Mouse (Mus musculus): Measurements from ENCODE around the gene Adi1. TPM values are rescaled to one million over a fixed set of nuclear protein-coding genes. Genes with fewer than 3 reads are reported as not detected.

Adi1 gene
- 75.2 and 77.8 TPM in 2 replicates for polyA plus RNA-seq (2015; fragmentation: Nextera tagmentation; extraction: Ambion mirVana)

DNA sequence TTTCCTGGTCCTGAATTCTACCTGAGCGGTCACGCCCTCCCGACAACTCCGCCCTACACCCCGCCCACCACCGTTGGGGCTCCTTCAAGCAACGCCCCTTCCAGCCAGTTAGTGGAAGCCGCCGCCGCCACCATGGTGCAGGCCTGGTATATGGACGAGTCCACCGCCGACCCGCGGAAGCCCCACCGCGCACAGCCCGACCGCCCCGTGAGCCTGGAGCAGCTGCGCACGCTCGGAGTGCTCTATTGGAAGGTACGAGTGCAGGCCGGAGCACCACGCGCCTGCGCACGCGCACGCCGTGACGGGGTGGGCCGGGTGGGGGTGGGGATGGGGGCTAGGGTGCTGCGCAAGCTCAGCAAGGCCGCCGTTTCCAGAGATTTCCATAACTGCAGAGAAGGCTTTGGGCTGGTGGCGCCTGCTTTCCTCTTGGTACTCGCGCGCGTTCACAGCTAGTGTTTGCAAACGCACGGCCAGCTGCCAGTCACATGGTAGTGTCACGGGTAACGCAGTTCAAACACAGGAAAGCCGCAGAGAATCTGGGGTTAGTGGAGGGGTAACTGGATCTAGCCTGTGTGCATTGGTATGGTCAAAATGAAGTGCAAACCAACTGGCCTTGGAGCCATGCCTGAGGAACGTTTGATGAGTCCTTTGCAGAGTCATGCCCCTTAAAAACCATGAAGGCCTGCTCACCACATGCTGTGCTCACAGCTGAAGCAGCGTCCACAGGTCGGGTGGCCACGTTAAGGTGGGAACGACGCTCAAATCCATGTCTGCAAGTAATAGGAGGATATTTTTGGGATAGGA, at the start of gene Adi1:
TSS of gene Adi1 (plus strand) at position 111 of the 804 bp plus-strand sequence.
- peak; percentile 80 for DNase-seq (ENCODE audit: low spot score)

DNA sequence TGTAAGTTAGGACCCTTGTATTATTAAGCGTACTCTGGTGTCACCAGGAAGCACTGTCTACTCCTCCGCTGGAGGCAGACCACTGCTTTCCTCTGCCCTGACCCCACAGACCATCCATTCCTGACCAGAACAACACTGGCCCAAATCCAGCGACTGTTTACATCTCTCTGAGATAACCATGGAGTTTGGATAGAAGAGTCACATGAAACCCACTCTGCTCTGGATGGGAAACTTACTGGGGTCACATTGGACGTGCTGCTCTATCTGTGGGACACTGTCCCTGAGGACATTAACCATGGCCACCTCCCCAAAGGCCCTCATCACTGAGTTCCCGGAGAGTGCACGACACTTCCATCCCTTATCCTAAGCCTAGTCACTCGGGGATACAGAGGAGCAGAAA, 49.6 kb upstream of the Adi1 start:
- DNase-seq (ENCODE audit: low spot score) = no peak

DNA sequence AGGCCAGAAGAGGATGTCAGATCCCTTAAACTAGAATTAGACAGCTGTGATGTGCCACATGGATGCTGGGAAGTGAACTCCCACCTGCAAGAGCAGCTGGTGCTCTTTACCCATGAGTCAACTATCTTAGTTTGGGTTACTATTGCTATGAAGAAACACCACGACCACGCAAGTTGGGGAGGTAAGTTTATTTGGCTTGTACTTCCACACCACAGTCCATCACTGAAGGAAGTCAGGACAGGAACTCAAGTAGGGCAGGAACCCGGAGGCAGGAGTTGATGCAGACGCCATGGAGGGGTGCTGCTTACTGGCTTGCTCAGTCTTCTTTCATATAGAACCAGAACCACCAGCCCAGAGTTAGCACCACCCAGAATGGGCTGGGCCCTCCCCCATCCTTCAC, 47.9 kb upstream of the Adi1 start:
- DNase-seq (ENCODE audit: low spot score) = no peak

DNA sequence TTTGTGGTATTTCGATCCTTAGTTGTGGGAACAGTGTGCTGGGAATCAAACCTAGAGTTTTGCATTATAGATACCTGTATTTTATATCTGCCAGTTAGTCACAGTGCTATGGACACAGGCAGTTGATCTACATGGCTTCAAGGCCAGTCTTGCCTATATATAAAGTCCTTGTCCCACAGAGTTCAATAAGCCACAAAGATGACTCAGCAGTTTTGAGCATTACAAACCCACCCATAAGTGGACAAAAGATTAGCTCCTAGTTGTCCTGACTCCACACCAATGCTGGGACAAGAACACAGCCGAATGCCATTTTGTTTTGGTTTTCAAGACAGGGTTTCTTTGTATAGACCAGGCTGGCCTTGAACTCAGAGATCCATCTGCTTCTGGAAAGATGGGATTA, 46.6 kb upstream of the Adi1 start:
- DNase-seq (ENCODE audit: low spot score) = no peak

DNA sequence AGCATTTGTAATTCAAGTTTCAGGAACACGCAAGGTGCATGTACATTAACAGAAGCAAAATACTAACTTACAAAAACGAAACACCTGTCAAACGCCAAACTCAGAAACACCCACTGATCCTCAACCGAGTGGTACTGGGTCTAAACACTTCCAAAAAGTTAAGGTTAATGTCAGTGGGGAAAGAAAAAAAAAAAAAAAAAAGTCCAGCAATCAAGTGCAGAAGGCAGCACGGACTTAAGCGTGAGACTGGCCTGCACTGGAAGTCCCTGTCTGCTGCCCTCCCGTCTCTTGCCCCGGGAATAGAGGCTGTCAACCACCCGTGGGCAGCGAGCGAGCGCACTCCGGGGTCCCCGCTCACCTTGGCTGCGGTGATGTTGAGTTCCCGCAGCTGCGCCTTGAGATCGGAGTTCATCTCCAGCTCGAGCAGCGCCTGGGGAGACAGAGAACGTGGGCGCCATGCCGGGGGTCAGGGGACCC, 39.9 kb upstream of the Adi1 start:
- DNase-seq (ENCODE audit: low spot score) = no peak

DNA sequence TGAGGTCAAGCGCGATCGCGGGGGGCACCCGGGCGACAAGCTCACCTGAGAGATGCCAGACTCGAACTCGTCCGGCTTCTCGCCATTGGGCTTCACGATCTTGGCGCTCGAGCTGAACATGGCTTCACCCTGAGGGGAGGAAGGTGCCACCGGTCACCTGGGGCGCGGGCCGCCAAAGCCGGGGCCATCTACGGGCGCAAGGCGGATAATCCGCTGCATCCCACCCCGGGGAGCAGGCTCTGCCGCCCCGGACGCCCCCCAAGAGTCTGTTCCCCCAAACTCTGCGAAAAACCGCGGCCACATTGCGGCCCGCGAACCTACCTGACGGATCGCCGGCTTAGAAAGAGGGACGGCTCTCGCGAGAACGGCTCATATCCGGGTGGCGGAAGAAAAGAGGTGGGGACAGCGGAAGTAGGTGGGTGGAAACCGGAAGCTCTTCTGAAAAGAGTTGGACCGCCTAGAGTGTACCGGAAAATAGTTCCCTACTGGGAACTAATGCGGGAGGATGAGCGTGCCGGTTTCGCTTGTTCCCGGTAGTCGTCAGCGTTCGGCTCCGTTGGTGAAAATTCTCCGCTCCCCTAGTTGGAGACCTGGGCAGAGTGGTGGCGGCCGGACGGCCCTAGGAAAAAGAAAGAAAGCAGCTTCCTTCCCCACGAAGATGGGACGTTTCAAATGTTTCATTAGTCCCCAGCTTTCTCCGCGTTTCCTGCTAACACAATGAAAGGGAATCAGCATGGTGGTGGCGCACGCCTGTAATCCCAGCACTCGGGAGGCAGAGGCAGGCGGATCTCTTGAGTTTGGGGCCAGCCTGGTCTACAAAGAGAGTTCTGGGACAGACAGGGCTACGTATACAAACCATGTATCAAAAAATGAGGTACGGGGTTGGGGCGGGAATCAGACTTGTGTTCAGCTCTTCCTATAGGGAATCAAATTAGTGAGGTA, 39.2 kb upstream of the Adi1 start, which contains the start of gene Rps7:
TSS of gene Rps7 (minus strand) at position 419 of the 942 bp plus-strand sequence.
- peak; percentile 96 for DNase-seq (ENCODE audit: low spot score)

DNA sequence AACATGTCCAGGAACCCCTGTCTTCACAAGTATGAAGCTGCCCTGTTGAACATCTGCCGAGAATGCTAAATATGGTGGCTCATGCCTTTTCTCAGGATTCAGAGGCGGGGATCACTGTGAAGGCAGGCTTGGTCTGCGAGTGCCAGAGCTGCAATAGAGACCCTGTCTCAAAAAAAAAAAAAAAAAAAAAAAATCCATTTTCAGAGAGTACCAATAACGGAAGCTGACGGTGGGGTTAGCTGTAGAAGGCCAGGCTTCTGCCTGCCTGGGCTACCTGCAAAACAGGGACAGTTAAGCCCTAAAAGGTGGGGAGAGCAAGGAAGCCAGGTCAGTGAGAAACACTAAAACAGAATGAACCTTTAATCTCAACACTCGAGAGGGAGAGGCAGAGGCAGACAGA, 38.5 kb upstream of the Adi1 start:
- no peak for DNase-seq (ENCODE audit: low spot score)

DNA sequence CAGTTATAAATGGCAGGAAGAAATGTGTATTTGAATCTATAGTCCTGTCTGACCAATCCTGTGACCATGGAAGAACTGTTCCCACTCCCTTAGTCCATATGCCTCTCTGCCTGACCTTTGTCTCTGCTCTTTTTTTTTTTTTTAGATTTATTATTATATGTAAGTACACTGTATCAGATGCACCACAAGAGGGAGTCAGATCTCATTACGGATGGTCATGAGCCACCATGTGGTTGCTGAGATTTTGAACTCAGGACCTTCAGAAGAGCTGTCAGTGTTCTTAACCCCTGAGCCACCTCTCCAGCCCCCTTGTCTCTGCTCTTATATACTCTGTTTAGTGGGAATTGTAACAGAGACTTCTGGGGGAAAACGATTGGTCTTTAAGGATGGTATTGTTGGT, 36.3 kb upstream of the Adi1 start:
- DNase-seq (ENCODE audit: low spot score) = no peak

DNA sequence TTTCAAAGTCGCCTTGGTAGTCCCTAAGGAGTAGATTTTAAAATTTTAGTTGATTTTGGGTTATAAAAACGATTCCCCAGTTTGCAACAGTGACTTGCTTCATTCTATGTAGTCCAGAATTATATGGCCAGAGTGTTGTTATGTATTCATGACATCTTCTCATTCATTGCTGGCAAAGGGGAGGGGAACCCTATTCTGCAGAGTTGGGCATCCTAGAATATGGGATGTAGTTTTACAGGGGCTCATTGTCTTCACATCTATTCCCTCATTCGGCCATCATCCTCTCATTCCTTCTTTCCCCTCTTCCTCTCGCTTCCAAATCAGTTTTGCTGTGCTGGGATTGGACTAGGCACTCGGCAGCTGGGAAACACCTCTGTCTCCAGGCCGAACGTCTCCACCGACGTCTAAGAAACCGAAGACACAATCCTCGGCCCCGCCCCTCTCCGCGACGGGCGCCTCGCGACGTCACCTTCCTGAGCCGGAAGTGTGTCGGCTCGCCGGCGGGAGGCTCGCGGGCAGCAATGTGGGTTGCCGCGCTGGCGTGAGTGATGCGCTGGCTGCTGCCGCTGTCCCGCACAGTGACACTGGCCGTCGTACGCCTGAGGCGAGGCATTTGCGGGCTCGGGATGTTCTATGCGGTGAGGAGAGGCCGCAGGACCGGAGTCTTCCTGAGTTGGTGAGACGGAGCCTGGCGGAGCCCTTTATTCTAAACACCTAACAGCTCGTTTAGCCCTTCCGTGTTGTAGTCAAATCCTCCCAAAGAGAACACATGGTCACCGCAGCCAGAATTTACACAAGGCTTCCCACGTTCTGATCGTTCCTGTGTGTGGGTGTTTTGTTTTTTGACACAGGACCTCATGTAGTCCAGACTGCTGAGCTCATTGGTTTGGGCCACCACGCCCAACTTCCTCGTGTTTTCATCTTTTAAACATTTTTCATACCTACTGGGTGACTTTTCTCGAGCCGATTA, 25.6 kb upstream of the Adi1 start, which contains the start of gene Rnaseh1:
TSS of gene Rnaseh1 (plus strand) at position 462 of the 970 bp plus-strand sequence.
- DNase-seq (ENCODE audit: low spot score) = peak; percentile 85

DNA sequence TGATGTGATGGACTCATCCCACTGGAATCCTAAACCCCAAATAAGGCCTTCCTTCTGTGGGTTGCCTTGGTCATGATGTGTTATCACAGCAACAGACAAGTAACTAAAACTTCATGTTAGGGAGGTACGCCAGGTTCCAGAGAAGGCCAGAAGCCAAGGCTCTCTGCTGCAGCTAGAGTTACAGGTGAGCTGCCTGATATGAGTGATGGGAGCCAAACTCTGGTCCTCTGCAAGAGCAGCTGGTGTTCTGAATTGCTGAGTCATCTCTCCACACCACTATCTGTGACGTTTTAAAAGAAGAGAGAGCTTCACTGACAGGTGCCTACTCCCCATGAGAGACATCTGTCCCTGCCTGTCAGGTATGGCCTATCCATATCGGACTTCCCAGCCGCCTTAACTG, 12.4 kb upstream of the Adi1 start:
- no peak for DNase-seq (ENCODE audit: low spot score)

DNA sequence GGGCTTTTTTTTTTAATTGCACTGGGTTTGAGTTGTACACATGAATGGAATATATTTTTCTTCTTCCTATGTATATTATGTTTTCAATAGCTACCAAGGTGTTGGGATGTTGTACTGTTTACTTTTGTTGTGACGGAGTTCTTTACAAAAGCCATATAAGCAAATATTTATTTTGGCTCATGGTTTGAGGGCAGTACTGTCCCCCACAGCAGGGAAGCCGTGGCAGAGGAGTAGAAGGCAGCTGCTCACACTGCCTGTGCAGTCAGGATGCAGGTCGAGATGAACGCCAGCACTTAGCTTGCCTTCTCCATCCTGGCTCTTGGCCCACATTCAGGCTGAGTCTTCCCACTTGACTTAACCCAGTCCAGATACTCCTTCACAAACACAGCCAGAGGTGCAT, 8.3 kb upstream of the Adi1 start:
- no peak for DNase-seq (ENCODE audit: low spot score)

DNA sequence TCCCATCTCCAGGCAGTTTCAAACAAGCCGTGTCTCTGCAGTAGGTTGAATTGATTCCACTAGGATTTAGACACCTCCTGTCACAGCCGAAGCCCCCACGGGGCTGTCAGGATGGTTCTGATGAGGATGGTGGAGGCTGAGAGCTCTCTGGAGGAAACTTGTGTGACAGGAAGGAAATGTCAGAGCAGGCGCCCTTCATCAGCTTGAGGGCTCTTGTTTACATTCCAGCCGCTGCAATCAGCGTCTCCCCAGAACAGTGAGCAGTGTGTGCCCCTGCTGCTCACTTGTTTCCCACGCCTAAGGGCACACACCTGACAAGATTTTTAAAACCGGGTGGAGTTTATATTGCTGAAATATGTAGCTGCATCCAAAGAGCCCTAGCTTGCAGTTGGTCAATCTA, 7.7 kb upstream of the Adi1 start:
- DNase-seq (ENCODE audit: low spot score) = no peak

DNA sequence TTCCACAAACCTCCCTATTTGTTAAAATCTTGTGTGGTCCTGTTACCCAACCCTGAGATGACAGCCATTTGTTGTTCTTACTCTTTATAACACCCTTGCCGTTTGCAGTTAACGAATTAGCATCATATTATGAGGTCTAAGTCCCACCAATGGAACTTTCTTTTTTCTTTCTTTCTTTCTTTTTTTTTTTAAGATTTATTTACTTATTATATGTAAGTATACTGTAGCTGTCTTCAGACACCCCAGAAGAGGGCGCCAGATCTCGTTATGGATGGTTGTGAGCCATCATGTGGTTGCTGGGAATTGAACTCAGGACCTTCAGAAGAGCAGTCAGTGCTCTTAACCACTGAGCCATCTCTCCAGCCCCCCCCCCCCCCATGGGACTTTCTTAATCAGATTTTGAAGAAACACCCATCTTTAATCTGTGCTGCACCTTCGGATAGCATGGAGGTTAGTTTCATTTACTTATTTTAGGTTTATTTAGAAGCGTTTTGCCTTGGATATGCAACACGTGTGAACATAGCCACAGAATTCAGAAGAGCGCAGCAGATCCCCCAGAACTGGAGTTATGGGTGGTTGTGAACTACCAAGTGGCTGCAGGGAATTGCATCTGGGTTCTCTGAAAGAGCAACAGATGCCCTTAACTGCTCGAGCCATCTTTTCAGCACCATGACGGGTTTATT, 852 bp upstream of the Adi1 start:
- no peak for DNase-seq (ENCODE audit: low spot score)

DNA sequence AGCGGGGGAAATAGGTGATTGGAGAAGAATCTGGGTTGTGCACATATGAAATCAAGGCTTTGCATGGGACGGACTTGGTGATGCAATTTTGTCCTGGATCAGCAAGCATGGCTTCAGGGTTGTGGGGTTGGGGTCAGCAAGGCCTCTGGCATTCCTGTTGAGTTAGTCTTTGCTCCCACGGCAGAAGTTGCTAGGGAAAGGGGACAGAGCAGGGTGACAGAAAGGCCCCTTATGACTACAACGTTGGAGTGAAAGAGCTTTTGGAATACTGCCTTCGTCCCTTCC, 836 bp downstream of the Adi1 start:
- DNase-seq (ENCODE audit: low spot score) = no peak

DNA sequence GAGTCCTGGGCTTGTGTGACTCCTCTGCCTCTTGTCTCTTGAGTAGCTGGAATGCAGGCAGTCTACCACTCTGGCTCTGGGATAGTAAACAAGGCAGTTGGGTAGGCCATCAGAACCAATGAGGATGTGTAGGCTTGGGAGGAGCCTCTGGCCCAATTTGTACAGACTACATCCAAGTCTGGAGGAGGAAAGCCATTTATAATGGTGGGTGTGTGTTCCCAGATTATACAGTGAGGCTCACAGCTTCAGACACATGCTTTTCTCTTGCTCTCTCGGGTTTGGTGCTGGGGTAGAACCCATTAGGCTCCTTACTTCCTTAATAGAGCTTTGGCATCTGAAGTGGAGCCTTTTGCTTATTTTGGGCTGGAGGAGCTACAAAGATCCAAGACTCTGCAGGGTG, 9.6 kb downstream of the Adi1 start:
- no peak for DNase-seq (ENCODE audit: low spot score)

DNA sequence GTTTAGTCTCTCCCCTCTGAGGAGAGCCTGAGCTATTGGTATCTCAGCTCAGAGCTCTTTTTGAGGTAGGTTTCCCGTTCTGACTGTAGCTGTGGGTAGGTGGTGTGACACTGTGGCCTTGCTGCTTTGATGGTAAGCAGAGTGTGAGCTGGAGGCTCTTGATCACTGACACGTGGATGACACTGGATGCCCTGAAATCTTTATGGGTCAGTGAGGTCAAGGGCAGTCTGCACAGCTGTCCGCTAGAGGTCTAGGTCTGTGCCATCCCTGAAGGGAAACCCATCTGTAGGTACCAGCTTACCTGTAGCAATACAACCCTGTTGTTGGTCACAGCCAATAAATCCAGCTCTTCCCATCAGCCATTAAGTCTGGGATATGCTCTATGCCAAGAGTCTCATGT, 10.7 kb downstream of the Adi1 start:
- no peak for DNase-seq (ENCODE audit: low spot score)

DNA sequence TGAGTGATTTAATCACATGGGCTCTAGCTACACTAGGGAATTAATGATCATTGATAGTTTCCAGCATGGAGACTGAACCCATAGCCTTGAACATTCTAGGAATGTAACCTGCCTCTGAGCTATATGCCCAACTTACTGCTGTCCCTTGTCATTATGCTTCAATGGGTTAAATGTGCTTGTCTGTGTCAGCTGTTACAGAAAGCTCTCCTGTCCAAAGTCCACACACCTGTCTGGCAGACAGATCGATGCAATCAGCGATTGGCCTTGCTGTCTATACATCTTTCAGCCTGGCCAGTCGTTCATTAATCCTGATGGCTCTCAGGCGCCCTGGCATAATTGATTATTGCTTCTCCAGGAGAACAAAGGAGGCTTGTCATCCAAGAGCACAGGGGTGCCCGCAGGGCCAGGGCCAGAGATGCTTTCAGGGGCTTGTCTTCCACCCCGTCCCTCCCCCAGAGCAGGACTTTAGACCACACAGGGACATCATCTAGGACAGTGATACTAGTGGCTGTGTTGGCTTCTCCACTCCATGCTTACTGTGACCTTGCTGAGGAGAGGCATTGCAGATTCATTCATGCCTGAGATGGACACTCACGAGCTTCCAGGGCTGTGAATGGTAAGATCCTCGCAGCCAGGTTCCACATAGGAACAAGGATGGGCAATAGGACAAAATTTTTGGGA, 11.3 kb downstream of the Adi1 start:
- no peak for DNase-seq (ENCODE audit: low spot score)

DNA sequence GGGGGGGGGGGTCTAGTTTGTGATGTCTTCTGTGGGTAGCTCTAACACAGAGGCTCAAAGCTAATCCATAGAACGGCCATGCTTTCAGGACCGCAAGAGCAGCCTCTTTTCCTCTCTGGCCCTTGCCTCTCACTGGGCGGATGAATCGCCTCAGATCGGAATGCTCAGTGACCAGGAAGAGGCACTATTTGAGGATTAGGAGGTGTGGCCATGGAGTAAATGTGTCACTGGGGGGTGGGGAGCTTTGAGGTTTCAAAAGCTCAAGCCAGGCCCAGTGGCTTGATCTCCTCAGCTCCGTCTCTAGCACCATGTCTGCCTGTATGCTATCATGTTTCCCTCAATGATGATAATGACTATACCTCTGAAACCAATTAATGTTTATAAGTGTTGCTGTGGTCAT, 14.0 kb downstream of the Adi1 start:
- DNase-seq (ENCODE audit: low spot score) = no peak

DNA sequence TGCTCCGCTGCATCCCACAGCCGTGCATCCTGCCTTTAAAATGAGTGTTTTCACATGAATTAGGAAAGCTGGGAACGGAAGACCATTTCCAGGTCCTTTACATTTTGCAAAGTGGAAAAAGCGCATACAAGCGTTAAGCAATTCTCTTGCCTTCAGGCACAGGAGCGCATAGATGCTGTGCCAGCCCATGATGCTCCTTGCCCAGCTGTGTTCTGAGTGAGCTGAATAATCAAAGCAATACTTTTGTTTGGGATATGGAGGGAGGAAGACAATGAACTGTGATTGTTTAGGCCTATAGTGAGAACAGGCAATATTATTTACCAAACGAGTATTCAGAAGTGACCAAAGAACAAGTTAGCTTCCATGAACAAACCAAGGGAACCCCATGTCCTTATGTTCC, 15.7 kb downstream of the Adi1 start:
- DNase-seq (ENCODE audit: low spot score) = no peak

DNA sequence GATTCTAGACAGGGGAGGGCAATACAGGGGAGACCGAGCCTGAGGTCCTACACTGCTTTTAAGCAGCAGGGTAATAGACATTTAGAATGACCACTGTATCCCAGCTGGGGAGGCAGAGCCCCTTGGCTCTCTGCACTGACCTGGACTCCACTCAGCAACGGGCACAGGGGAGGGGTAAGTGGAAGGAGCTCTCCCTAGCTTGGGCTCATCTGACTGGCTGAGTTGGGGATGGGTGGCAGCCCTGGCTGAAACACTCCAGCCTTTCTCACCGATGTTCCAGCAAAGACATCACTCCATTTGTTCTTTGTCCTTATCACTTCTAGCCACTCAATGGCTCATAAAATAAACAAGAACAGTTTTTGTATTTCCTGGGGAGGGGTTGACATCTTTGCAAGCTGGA, 18.7 kb downstream of the Adi1 start:
- no peak for DNase-seq (ENCODE audit: low spot score)
